Mouse (Mus musculus) cortical plate, adult 2 months (tissue): ENCODE measurements at regions not wholly inside any gene's neighbourhood (a gene's known extent, or its start where the extent isn't known, plus 50 kb on each side); places are given as distances from the start of the nearest gene placed in this dataset.

Experiments
- CTCF ChIP-seq: fragments of 200-500 bp; IDR thresholded peaks from 2 replicates; pipeline ENCODE4 v1.5.1; 2011; ENCODE audit warnings: mild to moderate bottlenecking, control low read depth, low read length; ENCODE audit not compliant: insufficient read depth; ENCODE audit errors: extremely low read depth
- POLR2A ChIP-seq: fragments of 200-500 bp; IDR thresholded peaks from 2 replicates; pipeline ENCODE4 v1.6.1; 2011; ENCODE audit warnings: mild to moderate bottlenecking, low read length, control low read depth; ENCODE audit not compliant: insufficient read depth; ENCODE audit errors: extremely low read depth

GRCm38 (mm10) chr3:21950571-21950970, 125.9 kb upstream of the Tbl1xr1 start:
- TF ChIP-seq POLR2A = no peak
- TF ChIP-seq CTCF = no peak
